In genomic region chr10:58371279-58371842, GRCm38 (mm10) we compare ENCODE assay signal across 8 mouse cellular contexts. TPM values are rescaled to one million over a fixed set of nuclear protein-coding genes. Genes with fewer than 3 reads are reported as not detected.
A peak's percentile ranks its signal among the peaks of the same experiment; 100 is the strongest.
DNase-seq lines count a peak whose midpoint lies in the region; ATAC-seq and TF ChIP-seq lines count a peak whose summit lies in the region.

No protein-coding gene starts in this region.

- WGBS in midbrain, embryonic 11.5 days, result 49% methylated on average over 14 of the region's 14 CpGs
- WGBS in midbrain, postnatal 0 days, result 51% methylated on average over 14 of the region's 14 CpGs
- 36% methylated on average over 14 of the region's 14 CpGs for WGBS in embryonic facial prominence, embryonic 11.5 days
- 21% methylated on average over 14 of the region's 14 CpGs for WGBS in intestine, embryonic 15.5 days

- H3K4me3 ChIP-seq in midbrain, embryonic 11.5 days (ENCODE audit: low read depth, low read length), result no peak overlapping the region
- H3K4me3 ChIP-seq in midbrain, postnatal 0 days (ENCODE audit: low read depth, low read length), result no peak overlapping the region
- no peak overlapping the region for H3K4me3 ChIP-seq in embryonic facial prominence, embryonic 11.5 days (ENCODE audit: low read depth, low read length)
- 0 out of 2 replicates have a peak overlapping the region, but pooled peaks have one; percentile 4 for H3K4me3 ChIP-seq in intestine, embryonic 15.5 days (replicated peaks)

- H3K27me3 ChIP-seq in midbrain, embryonic 11.5 days (ENCODE audit: control insufficient read depth, insufficient read depth, low read length), result no peaks in the 10 kb centered on the region
- H3K27me3 ChIP-seq in midbrain, postnatal 0 days (ENCODE audit: insufficient read depth, low read length), result no peaks in the 10 kb centered on the region
- H3K27me3 ChIP-seq in embryonic facial prominence, embryonic 11.5 days (ENCODE audit: control insufficient read depth, insufficient read depth, low read length), result no peaks in the 10 kb centered on the region
- H3K27me3 ChIP-seq in intestine, embryonic 15.5 days (replicated peaks), result no peaks in the 10 kb centered on the region

- no peak for TF ChIP-seq CTCF in midbrain, postnatal 0 days (IDR thresholded peaks at IDR 0.05)

- H3K4me2 ChIP-seq in midbrain, embryonic 11.5 days, result no peak overlapping the region
- H3K4me2 ChIP-seq in midbrain, postnatal 0 days (ENCODE audit: low read depth, low read length, poor library complexity, severe bottlenecking), result no peak overlapping the region
- H3K4me2 ChIP-seq in embryonic facial prominence, embryonic 11.5 days (ENCODE audit: low read depth, low read length), result no peak overlapping the region
- H3K4me2 ChIP-seq in intestine, embryonic 15.5 days (replicated peaks), result peak overlapping the region; percentile 46

- peaks cover 7% of the 10 kb centered on the region; the same call in 1 of the 2 replicates for H3K4me1 ChIP-seq in midbrain, embryonic 11.5 days (ENCODE audit: control insufficient read depth, insufficient read depth, low read length)
- H3K4me1 ChIP-seq in midbrain, postnatal 0 days (ENCODE audit: insufficient read depth, low read length), result peaks cover 6% of the 10 kb centered on the region; the same call in 1 of the 2 replicates
- H3K4me1 ChIP-seq in embryonic facial prominence, embryonic 11.5 days (ENCODE audit: control insufficient read depth, insufficient read depth, low read length), result no peaks in the 10 kb centered on the region
- H3K4me1 ChIP-seq in intestine, embryonic 15.5 days (replicated peaks), result peaks cover 14% of the 10 kb centered on the region

- no peak overlapping the region for H3K9ac ChIP-seq in midbrain, embryonic 11.5 days (ENCODE audit: low read length)
- H3K9ac ChIP-seq in midbrain, postnatal 0 days (replicated peaks; ENCODE audit: low read length, poor library complexity, severe bottlenecking), result no peak overlapping the region
- no peak overlapping the region for H3K9ac ChIP-seq in embryonic facial prominence, embryonic 11.5 days (replicated peaks; ENCODE audit: low read length)
- no peak overlapping the region for H3K9ac ChIP-seq in intestine, embryonic 15.5 days

- no peak overlapping the region for H3K27ac ChIP-seq in midbrain, embryonic 11.5 days (ENCODE audit: low read depth, low read length)
- no peak overlapping the region for H3K27ac ChIP-seq in midbrain, postnatal 0 days (ENCODE audit: low read depth, low read length)
- H3K27ac ChIP-seq in embryonic facial prominence, embryonic 11.5 days (replicated peaks; ENCODE audit: low read depth, low read length), result no peak overlapping the region
- H3K27ac ChIP-seq in intestine, embryonic 15.5 days, result peak overlapping the region; percentile 74

- ATAC-seq in midbrain, embryonic 11.5 days (ENCODE audit: low FRiP score), result peak; percentile 69
- ATAC-seq in midbrain, postnatal 0 days (ENCODE audit: low FRiP score), result no peak
- 0 out of 2 replicates have a peak, but pooled peaks have one; percentile 59 for ATAC-seq in embryonic facial prominence, embryonic 11.5 days (replicated peaks; ENCODE audit: insufficient number of reproducible peaks, low FRiP score, low TSS enrichment, low read depth)
- ATAC-seq in intestine, embryonic 15.5 days, result peak; percentile 90

- H3K9me3 ChIP-seq in midbrain, embryonic 11.5 days (ENCODE audit: control insufficient read depth, low read length), result no peaks in the 10 kb centered on the region
- H3K9me3 ChIP-seq in midbrain, postnatal 0 days (ENCODE audit: low read length), result no peaks in the 10 kb centered on the region
- no peaks in the 10 kb centered on the region for H3K9me3 ChIP-seq in embryonic facial prominence, embryonic 11.5 days (replicated peaks; ENCODE audit: control insufficient read depth, low read length)
- no peaks in the 10 kb centered on the region for H3K9me3 ChIP-seq in intestine, embryonic 15.5 days

- intact Hi-C loops in gastrocnemius, postnatal 14 days (cut with DNase I; ENCODE audit: low total_unique reads), result no loop called here

- no peaks in the 10 kb centered on the region for H3K36me3 ChIP-seq in midbrain, embryonic 11.5 days (ENCODE audit: control insufficient read depth, insufficient read depth, low read length)
- no peaks in the 10 kb centered on the region for H3K36me3 ChIP-seq in midbrain, postnatal 0 days (ENCODE audit: insufficient read depth, low read length)
- no peaks in the 10 kb centered on the region for H3K36me3 ChIP-seq in embryonic facial prominence, embryonic 11.5 days (replicated peaks; ENCODE audit: control insufficient read depth, insufficient read depth, low read depth, low read length)
- 0 out of 2 replicates have a peak, but pooled peaks cover 2% of the 10 kb centered on the region for H3K36me3 ChIP-seq in intestine, embryonic 15.5 days

- DNase-seq in midbrain, embryonic 11.5 days (ENCODE audit: low spot score, missing footprints), result no peak
- no peak for DNase-seq in midbrain, postnatal 0 days (ENCODE audit: low spot score)
- DNase-seq in embryonic facial prominence, embryonic 11.5 days (ENCODE audit: low spot score), result peak; percentile 20
- peak; percentile 38 for DNase-seq in lung, postnatal 14 days
- DNase-seq in thymus, postnatal 0 days (ENCODE audit: low spot score), result peak; percentile 37
- no peak for DNase-seq in gastrocnemius, postnatal 14 days
- DNase-seq in gastrocnemius, adult 18-20 months (ENCODE audit: low spot score), result no peak

RNA-seq across cellular contexts. Expression of gene Lims1, which starts 48.1 kb away (rescaled TPM):
- polyA plus RNA-seq in midbrain, embryonic 11.5 days (2014; fragmentation: Nextera tagmentation; extraction: Ambion mirVana), result 85.7 and 88.6 TPM in 2 replicates
- total RNA-seq in midbrain, postnatal 0 days (2014; rRNA removed), result 32.3 and 39.4 TPM in 2 replicates
- 41.3 and 44.0 TPM in 2 replicates for polyA plus RNA-seq in midbrain, postnatal 0 days (2015; fragmentation: Nextera tagmentation; extraction: Ambion mirVana)
- polyA plus RNA-seq in embryonic facial prominence, embryonic 11.5 days (2014; fragmentation: Nextera tagmentation; extraction: Ambion mirVana), result 89.2 and 103 TPM in 2 replicates
- polyA plus RNA-seq in intestine, embryonic 15.5 days (2015; fragmentation: Nextera tagmentation; extraction: Ambion mirVana), result 131 and 143 TPM in 2 replicates
- 141 and 155 TPM in 2 replicates for polyA plus RNA-seq in thymus, postnatal 0 days (2015; fragmentation: Nextera tagmentation; extraction: Ambion mirVana)
- 10 to 100 TPM; 48.4 to 70.7 TPM for total RNA-seq in gastrocnemius, postnatal 14 days (2021)
- total RNA-seq in gastrocnemius, adult 18-20 months (2021), result 10 to 100 TPM; 38.1 to 55.4 TPM

Comparison
In these comparisons a context has a peak if more than half of its experiments do, and no peak if none do; other contexts are left out.
1. DNase-seq: peak in embryonic facial prominence, embryonic 11.5 days (single experiment), lung, postnatal 14 days (single experiment) and thymus, postnatal 0 days (single experiment); none in midbrain, embryonic 11.5 days (single experiment), midbrain, postnatal 0 days (single experiment), gastrocnemius, postnatal 14 days (single experiment) and gastrocnemius, adult 18-20 months (single experiment).